Mouse (Mus musculus) heart, embryonic 12.5 days (tissue): ENCODE results near the gene Adck2. TPM values are rescaled to one million over a fixed set of nuclear protein-coding genes. Genes with fewer than 3 reads are reported as not detected.

Experiments
- ATAC-seq: fragments of 200-750 bp; cut with Nextera tagmentation; 2 replicates; pipeline ENCODE4 v1.8.0; 2017; ENCODE audit warnings: moderate TSS enrichment, moderate library complexity; ENCODE audit not compliant: insufficient number of reproducible peaks, low FRiP score
- H3K27ac ChIP-seq: fragments of 300-500 bp; sonication (generic); 2 replicates; pipeline ENCODE4 v1.5.1; 2016; ENCODE audit warnings: mild to moderate bottlenecking, moderate library complexity; ENCODE audit not compliant: poor library complexity, severe bottlenecking
- H3K27me3 ChIP-seq: fragments of 300-500 bp; sonication (generic); replicated peaks from 2 replicates; pipeline ENCODE4 v1.6.1; 2016; ENCODE audit warnings: mild to moderate bottlenecking, moderate library complexity
- H3K36me3 ChIP-seq: fragments of 300-500 bp; sonication (generic); 2 replicates; pipeline ENCODE4 v1.6.1; 2016; ENCODE audit warnings: mild to moderate bottlenecking, moderate library complexity
- H3K4me1 ChIP-seq: fragments of 300-500 bp; sonication (generic); replicated peaks from 2 replicates; pipeline ENCODE4 v1.6.1; 2016; ENCODE audit warnings: mild to moderate bottlenecking
- H3K4me2 ChIP-seq: fragments of 300-500 bp; sonication (generic); 2 replicates; pipeline ENCODE4 v1.6.1; 2016; ENCODE audit warnings: mild to moderate bottlenecking, moderate library complexity
- H3K4me3 ChIP-seq: fragments of 300-500 bp; sonication (generic); 2 replicates; pipeline ENCODE4 v1.5.1; 2016; ENCODE audit warnings: mild to moderate bottlenecking
- H3K9ac ChIP-seq: fragments of 300-500 bp; sonication (generic); 2 replicates; pipeline ENCODE4 v1.6.1; 2016; ENCODE audit warnings: mild to moderate bottlenecking, moderate library complexity
- H3K9me3 ChIP-seq: fragments of 300-500 bp; sonication (generic); replicated peaks from 2 replicates; pipeline ENCODE4 v1.6.1; 2016; ENCODE audit warnings: mild to moderate bottlenecking, moderate library complexity
- WGBS: fragments of 180-500 bp; shearing (Covaris S2); methylation state at CpG from one replicate; pipeline ENCODE4 v1.1.7; 2016; 5-methylcytosine and 5-hydroxymethylcytosine counted together
- polyA plus RNA-seq: library from polyadenylated mRNA; unstranded; fragments of >200 nt; fragmentation: Nextera tagmentation; extraction: Ambion mirVana; gene quantifications from 2 replicates; pipeline ENCODE4 v1.2.1, GENCODE M21; 2016

Adck2 gene
- polyA plus RNA-seq, 1 experiment from 2014 or later = 17.0 TPM

GRCm38 (mm10) chr6:39592401-39593214, 18.9 kb downstream of the Adck2 start, which contains the start of gene Ndufb2:
Gene Ndufb2 (plus strand): TSS chr6:39592574.
- Histone ChIP-seq H3K27me3 (no peaks in the 10 kb centered on the region), H3K4me2 (peak within 1 kb of the TSS; percentile 71), H3K9me3 (no peaks in the 10 kb centered on the region), H3K4me1 (peaks cover 19% of the 10 kb centered on the region), H3K9ac (peak within 1 kb of the TSS; percentile 85), H3K4me3 (peak within 1 kb of the TSS; percentile 86), H3K27ac (peak within 1 kb of the TSS; percentile 97), H3K36me3 (peaks cover 30% of the 10 kb centered on the region)
- peak; percentile 99 for ATAC-seq
- WGBS = under 1% methylated on average over 56 of the region's 56 CpGs

- Histone ChIP-seq H3K36me3 (peaks cover 62% of the 10 kb centered on the region), H3K4me1 (peaks cover 6% of the 10 kb centered on the region), H3K9me3 (no peaks in the 10 kb centered on the region), H3K4me2 (no peak overlapping the region), H3K27ac (no peak overlapping the region), H3K4me3 (no peak overlapping the region), H3K27me3 (no peaks in the 10 kb centered on the region), H3K9ac (no peak overlapping the region)
- WGBS = 91% methylated on average over 3 of the region's 3 CpGs
- no peak for ATAC-seq
Measured at GRCm38 (mm10) chr6:39600851-39601250, 27.2 kb downstream of the Adck2 start.

GRCm38 (mm10) chr6:39601828-39602227, 28.2 kb downstream of the Adck2 start:
- peaks cover 54% of the 10 kb centered on the region for H3K36me3 ChIP-seq

GRCm38 (mm10) chr6:39604565-39604964, 30.9 kb downstream of the Adck2 start:
- 89% methylated on average over 5 of the region's 5 CpGs for WGBS
- no peak for ATAC-seq

More at GRCm38 (mm10) chr6:39601828-39602227, 28.2 kb downstream of the Adck2 start:
- Histone ChIP-seq H3K9ac (no peak overlapping the region), H3K4me3 (no peak overlapping the region), H3K4me2 (no peak overlapping the region), H3K27me3 (no peaks in the 10 kb centered on the region), H3K27ac (no peak overlapping the region), H3K9me3 (no peaks in the 10 kb centered on the region), H3K4me1 (peaks cover 12% of the 10 kb centered on the region)
- 78% methylated on average over 3 of the region's 3 CpGs for WGBS
- no peak for ATAC-seq

GRCm38 (mm10) chr6:39606056-39606455, 32.4 kb downstream of the Adck2 start:
- H3K4me1 ChIP-seq = peaks cover 17% of the 10 kb centered on the region
- H3K27ac ChIP-seq = no peak overlapping the region
- no peaks in the 10 kb centered on the region for H3K9me3 ChIP-seq
- H3K9ac ChIP-seq = no peak overlapping the region
- no peak overlapping the region for H3K4me3 ChIP-seq
- H3K36me3 ChIP-seq = peaks cover 22% of the 10 kb centered on the region
- ATAC-seq = no peak
- no peaks in the 10 kb centered on the region for H3K27me3 ChIP-seq
- peak overlapping the region; percentile 16; the same call in 1 of the 2 replicates for H3K4me2 ChIP-seq
- 41% methylated on average over 6 of the region's 6 CpGs for WGBS

More at GRCm38 (mm10) chr6:39604565-39604964, 30.9 kb downstream of the Adck2 start:
- Histone ChIP-seq H3K9me3 (no peaks in the 10 kb centered on the region), H3K4me3 (no peak overlapping the region), H3K9ac (no peak overlapping the region), H3K4me1 (peaks cover 17% of the 10 kb centered on the region), H3K27ac (no peak overlapping the region), H3K36me3 (peaks cover 32% of the 10 kb centered on the region), H3K4me2 (no peak overlapping the region), H3K27me3 (no peaks in the 10 kb centered on the region)

- Histone ChIP-seq H3K4me1 (peaks cover 17% of the 10 kb centered on the region), H3K36me3 (peaks cover 19% of the 10 kb centered on the region), H3K27ac (no peak overlapping the region), H3K9me3 (no peaks in the 10 kb centered on the region), H3K9ac (no peak overlapping the region), H3K4me3 (no peak overlapping the region), H3K27me3 (no peaks in the 10 kb centered on the region), H3K4me2 (no peak overlapping the region)
- 61% methylated on average over 3 of the region's 3 CpGs for WGBS
- no peak for ATAC-seq
Measured at GRCm38 (mm10) chr6:39606862-39607261, 33.2 kb downstream of the Adck2 start.

GRCm38 (mm10) chr6:39607365-39607764, 33.7 kb downstream of the Adck2 start:
- Histone ChIP-seq H3K9me3 (no peaks in the 10 kb centered on the region), H3K4me1 (peaks cover 17% of the 10 kb centered on the region), H3K27ac (no peak overlapping the region), H3K27me3 (no peaks in the 10 kb centered on the region), H3K9ac (no peak overlapping the region), H3K4me3 (no peak overlapping the region), H3K36me3 (peaks cover 18% of the 10 kb centered on the region), H3K4me2 (no peak overlapping the region)
- 50% methylated on average over 5 of the region's 5 CpGs for WGBS
- no peak for ATAC-seq

GRCm38 (mm10) chr6:39610207-39610606, 36.5 kb downstream of the Adck2 start:
- Histone ChIP-seq H3K4me1 (peaks cover 17% of the 10 kb centered on the region), H3K27ac (no peak overlapping the region), H3K9me3 (no peaks in the 10 kb centered on the region), H3K27me3 (no peaks in the 10 kb centered on the region), H3K4me3 (no peak overlapping the region), H3K36me3 (peaks cover 26% of the 10 kb centered on the region), H3K4me2 (no peak overlapping the region), H3K9ac (no peak overlapping the region)
- ATAC-seq = no peak
- WGBS = 65% methylated on average over 2 of the region's 2 CpGs

GRCm38 (mm10) chr6:39611296-39611695, 37.6 kb downstream of the Adck2 start:
- Histone ChIP-seq H3K4me2 (no peak overlapping the region), H3K27ac (no peak overlapping the region), H3K36me3 (peaks cover 36% of the 10 kb centered on the region), H3K4me1 (peaks cover 8% of the 10 kb centered on the region), H3K27me3 (no peaks in the 10 kb centered on the region), H3K9me3 (no peaks in the 10 kb centered on the region), H3K9ac (no peak overlapping the region), H3K4me3 (no peak overlapping the region)
- 89% methylated on average over 2 of the region's 2 CpGs for WGBS
- ATAC-seq = no peak
